Mouse (Mus musculus): Measurements from ENCODE around the gene Gm44965. TPM values are rescaled to one million over a fixed set of nuclear protein-coding genes. Genes with fewer than 3 reads are reported as not detected.

Gm44965 gene
- total RNA-seq, 2 experiments from 2014 or later, result 1.0 to 2.2 TPM

GRCm38 (mm10) chr6:48573981-48574380, 19.8 kb upstream of the Gm44965 start:
- intact Hi-C loops (cut with DNase I), result no loop called here
- no peak for DNase-seq (ENCODE audit: low spot score)

GRCm38 (mm10) chr6:48578736-48579135, 15.0 kb upstream of the Gm44965 start:
- DNase-seq (ENCODE audit: low spot score), result no peak
- intact Hi-C loops (cut with DNase I), result loop anchor here (2.0 kb wide), 1 partner anchor 30 kb away; no protein-coding TSS in a partner anchor

- DNase-seq (ENCODE audit: low spot score), result no peak
Observed at GRCm38 (mm10) chr6:48579215-48579648, 14.5 kb upstream of the Gm44965 start.

GRCm38 (mm10) chr6:48581257-48581656, 12.5 kb upstream of the Gm44965 start:
- intact Hi-C loops (cut with DNase I), result loop anchor here (5.0 kb wide), 1 partner anchor 191 kb away; the partner anchor contains the start of gene Gimap3

More at GRCm38 (mm10) chr6:48579215-48579648, 14.5 kb upstream of the Gm44965 start:
- intact Hi-C loops (cut with DNase I), result loop anchor here (2.0 kb wide), 1 partner anchor 30 kb away; no protein-coding TSS in a partner anchor

GRCm38 (mm10) chr6:48582037-48582436, 11.7 kb upstream of the Gm44965 start:
- intact Hi-C loops (cut with DNase I), result loop anchor here (1.0 to 5.0 kb wide), 2 partner anchors 60 to 190 kb away; partner anchors contain the start of gene Gimap3
- no peak for DNase-seq (ENCODE audit: low spot score)

More at GRCm38 (mm10) chr6:48581257-48581656, 12.5 kb upstream of the Gm44965 start:
- no peak for DNase-seq (ENCODE audit: low spot score)

- DNase-seq (ENCODE audit: low spot score), result no peak
Observed at GRCm38 (mm10) chr6:48589194-48589750, 4.5 kb upstream of the Gm44965 start, which contains the start of gene Gm45021. Gene Gm45021, plus strand, starts transcription at chr6:48589610.

GRCm38 (mm10) chr6:48591221-48591845, 2.4 kb upstream of the Gm44965 start:
- no peak for DNase-seq (ENCODE audit: low spot score)
- intact Hi-C loops (cut with DNase I), result no loop called here

More at GRCm38 (mm10) chr6:48589194-48589750, 4.5 kb upstream of the Gm44965 start, which contains the start of gene Gm45021:
- intact Hi-C loops (cut with DNase I), result no loop called here

GRCm38 (mm10) chr6:48591871-48592270, 1.9 kb upstream of the Gm44965 start:
- intact Hi-C loops (cut with DNase I), result no loop called here
- DNase-seq (ENCODE audit: low spot score), result no peak

GRCm38 (mm10) chr6:48594043-48594738, 450 bp downstream of the Gm44965 start:
- intact Hi-C loops (cut with DNase I), result no loop called here
- no peak for DNase-seq (ENCODE audit: low spot score)

GRCm38 (mm10) chr6:48595278-48595677, 1.5 kb downstream of the Gm44965 start:
- no peak for DNase-seq (ENCODE audit: low spot score)
- intact Hi-C loops (cut with DNase I), result no loop called here

- DNase-seq (ENCODE audit: low spot score), result no peak
- intact Hi-C loops (cut with DNase I), result no loop called here
Observed at GRCm38 (mm10) chr6:48596545-48597232, 2.9 kb downstream of the Gm44965 start.

GRCm38 (mm10) chr6:48597233-48597625, 3.5 kb downstream of the Gm44965 start:
- intact Hi-C loops (cut with DNase I), result no loop called here
- DNase-seq (ENCODE audit: low spot score), result no peak

GRCm38 (mm10) chr6:48600594-48600993, 6.9 kb downstream of the Gm44965 start:
- intact Hi-C loops (cut with DNase I), result no loop called here
- DNase-seq (ENCODE audit: low spot score), result no peak

- intact Hi-C loops (cut with DNase I), result no loop called here
- DNase-seq (ENCODE audit: low spot score), result peak; percentile 95
Observed at GRCm38 (mm10) chr6:48601271-48602079, 7.7 kb downstream of the Gm44965 start, which contains the start of gene Zfp775. Gene Zfp775, plus strand, starts transcription at chr6:48602063.

GRCm38 (mm10) chr6:48602080-48602741, 8.5 kb downstream of the Gm44965 start:
- peak; percentile 27 for DNase-seq (ENCODE audit: low spot score)
- intact Hi-C loops (cut with DNase I), result no loop called here

- no peak for DNase-seq (ENCODE audit: low spot score)
- intact Hi-C loops (cut with DNase I), result no loop called here
Observed at GRCm38 (mm10) chr6:48608124-48608523, 14.4 kb downstream of the Gm44965 start.

GRCm38 (mm10) chr6:48609512-48609911, 15.8 kb downstream of the Gm44965 start:
- no peak for DNase-seq (ENCODE audit: low spot score)
- intact Hi-C loops (cut with DNase I), result no loop called here

- no peak for DNase-seq (ENCODE audit: low spot score)
- intact Hi-C loops (cut with DNase I), result no loop called here
Observed at GRCm38 (mm10) chr6:48610657-48611056, 16.9 kb downstream of the Gm44965 start.

GRCm38 (mm10) chr6:48613464-48613863, 19.7 kb downstream of the Gm44965 start:
- intact Hi-C loops (cut with DNase I), result no loop called here
- no peak for DNase-seq (ENCODE audit: low spot score)

All from heart, postnatal 25 days (tissue).